Mouse (Mus musculus): ENCODE data around the gene Tmed8. TPM values are rescaled to one million over a fixed set of nuclear protein-coding genes. Genes with fewer than 3 reads are reported as not detected.
"Not testable (repeated sequence)": the region's sequence is repeated elsewhere in the genome, so short reads cannot be mapped to it uniquely, and the experiment has no call there.

Gene Tmed8
- polyA plus RNA-seq, 1 experiment from 2014 or later = 1.5 TPM

DNA sequence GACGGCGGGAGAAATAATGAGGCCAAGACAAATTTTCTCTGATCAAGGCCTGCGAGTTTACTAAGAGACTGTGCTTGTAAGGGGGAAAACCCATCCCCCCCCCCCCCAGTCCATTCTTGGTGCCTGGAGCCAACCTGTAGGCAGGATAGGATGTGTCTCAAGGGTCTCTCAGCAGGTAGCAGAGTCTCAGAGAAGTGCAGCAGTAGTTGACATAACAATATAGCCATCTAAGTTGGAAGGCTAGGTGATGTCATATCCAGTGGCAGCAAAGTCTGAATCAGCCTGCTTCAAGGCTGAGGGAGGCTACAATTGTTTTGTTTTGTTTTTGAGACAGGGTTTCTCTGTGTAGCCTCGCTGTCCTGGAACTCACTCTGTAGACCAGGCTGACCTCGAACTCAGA is 5.5 kb upstream of the Tmed8 start:
- not testable (repeated sequence) for H3K9me3 ChIP-seq; H3K9ac ChIP-seq; H3K4me1 ChIP-seq; H3K27me3 ChIP-seq (replicated peaks); H3K27ac ChIP-seq (replicated peaks); H3K4me3 ChIP-seq; ATAC-seq (ENCODE audit: extremely low read depth, insufficient number of reproducible peaks, low FRiP score, low TSS enrichment); H3K36me3 ChIP-seq; H3K4me2 ChIP-seq
- 86% methylated on average over 5 of the region's 5 CpGs for WGBS

DNA sequence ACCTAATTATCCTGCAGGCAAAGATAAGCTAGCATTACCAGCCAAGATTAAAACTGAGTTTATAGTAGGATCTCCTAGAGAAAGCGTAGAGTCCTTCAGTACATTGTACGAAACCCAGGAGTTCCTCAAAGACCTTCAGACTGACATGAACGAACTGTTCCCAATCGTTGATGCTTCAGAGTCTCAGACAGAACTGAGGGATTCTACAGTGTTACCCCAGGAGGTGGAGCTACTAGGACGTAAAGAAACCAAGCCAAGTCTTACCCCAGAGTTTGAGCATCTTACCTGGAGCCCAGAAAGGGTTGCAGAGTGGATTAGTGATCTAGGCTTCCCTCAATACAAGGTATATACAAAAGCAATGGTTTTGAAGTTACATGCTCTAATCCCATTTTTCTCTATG is 1.4 kb upstream of the Tmed8 start:
- no peak overlapping the region for H3K4me2 ChIP-seq
- H3K4me1 ChIP-seq = peaks cover 10% of the 10 kb centered on the region
- H3K27ac ChIP-seq (replicated peaks) = no peak overlapping the region
- H3K4me3 ChIP-seq = no peak overlapping the region
- H3K36me3 ChIP-seq = no peaks in the 10 kb centered on the region
- WGBS = 58% methylated on average over 5 of the region's 5 CpGs
- no peak for ATAC-seq (ENCODE audit: extremely low read depth, insufficient number of reproducible peaks, low FRiP score, low TSS enrichment)
- 0 out of 2 replicates have a peak, but pooled peaks cover 4% of the 10 kb centered on the region for H3K27me3 ChIP-seq (replicated peaks)
- H3K9ac ChIP-seq = no peak overlapping the region
- H3K9me3 ChIP-seq = no peaks in the 10 kb centered on the region

DNA sequence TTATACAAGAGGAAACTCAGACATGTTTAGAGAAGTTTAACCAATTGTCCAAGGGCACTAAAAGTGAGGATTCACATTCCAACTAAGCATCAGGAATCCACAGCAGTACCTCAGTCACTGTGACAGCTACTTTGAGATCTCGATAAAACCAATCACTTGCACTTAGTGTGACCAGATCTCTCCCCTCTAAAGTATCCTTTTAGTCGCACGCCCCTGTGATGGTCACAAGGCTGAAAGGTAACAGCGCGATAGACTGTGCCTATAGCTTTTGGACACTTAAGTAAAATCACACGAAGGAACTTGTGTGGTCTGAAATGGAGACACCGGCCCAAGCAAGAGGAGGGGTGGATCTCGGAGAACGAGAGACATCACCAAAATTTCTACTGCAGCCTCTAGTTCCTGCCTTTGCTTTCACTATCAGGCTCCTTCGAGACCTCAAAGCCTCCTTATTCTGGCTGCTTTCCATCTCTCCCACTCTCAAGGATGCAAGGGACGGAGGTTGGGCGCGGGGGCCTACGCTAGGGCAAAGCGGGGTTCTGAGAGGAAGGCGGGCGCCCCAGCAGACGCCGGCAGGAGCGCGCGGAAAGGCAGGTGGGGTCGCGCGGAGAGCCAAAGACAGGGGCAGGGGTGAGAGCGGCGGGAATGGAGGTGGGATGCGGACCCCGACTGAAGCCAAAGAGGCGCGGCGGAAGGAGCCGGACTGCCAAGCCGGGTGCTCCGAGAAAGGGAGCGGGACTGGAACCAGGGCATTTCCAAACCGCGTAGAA is 865 bp downstream of the Tmed8 start, which contains the start of gene Samd15:
Samd15 (plus strand) TSS at position 518 of the 767 bp plus-strand sequence.
- WGBS = under 1% methylated on average over 38 of the region's 38 CpGs
- H3K9me3 ChIP-seq = no peaks in the 10 kb centered on the region
- peak within 1 kb of the TSS; percentile 59; the same call in 1 of the 2 replicates for H3K27ac ChIP-seq (replicated peaks)
- H3K4me3 ChIP-seq = peak within 1 kb of the TSS; percentile 93
- H3K4me2 ChIP-seq = peak within 1 kb of the TSS; percentile 92
- H3K9ac ChIP-seq = peak within 1 kb of the TSS; percentile 96
- 0 out of 2 replicates have a peak, but pooled peaks cover 4% of the 10 kb centered on the region for H3K27me3 ChIP-seq (replicated peaks)
- H3K36me3 ChIP-seq = no peaks in the 10 kb centered on the region
- H3K4me1 ChIP-seq = peaks cover 10% of the 10 kb centered on the region
- peak; percentile 44; the same call in 1 of the 2 replicates for ATAC-seq (ENCODE audit: extremely low read depth, insufficient number of reproducible peaks, low FRiP score, low TSS enrichment)

DNA sequence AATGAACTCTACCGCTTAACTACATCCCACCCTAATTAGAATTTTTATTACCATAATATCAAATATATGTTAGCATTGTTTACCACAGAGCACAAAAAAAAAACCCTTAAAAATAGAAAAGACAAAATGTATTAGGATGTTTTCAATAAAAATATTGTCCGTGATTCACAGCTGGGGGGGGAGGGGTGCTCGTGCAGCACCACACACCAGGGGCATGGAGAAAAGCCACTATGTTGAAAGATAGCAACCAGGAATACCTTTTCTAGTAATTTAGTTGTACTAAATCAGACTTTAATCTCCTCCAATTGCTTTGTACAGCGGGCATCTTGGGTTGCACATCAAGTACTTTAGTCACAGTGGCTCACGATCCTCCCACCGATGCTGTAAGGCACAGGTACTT is 1.5 kb downstream of the Tmed8 start:
- 63% methylated on average over 6 of the region's 6 CpGs for WGBS
- no peak for ATAC-seq (ENCODE audit: extremely low read depth, insufficient number of reproducible peaks, low FRiP score, low TSS enrichment)
- Histone ChIP-seq H3K4me1 (peaks cover 10% of the 10 kb centered on the region), H3K27me3 (replicated peaks) (0 out of 2 replicates have a peak, but pooled peaks cover 4% of the 10 kb centered on the region), H3K4me2 (peak overlapping the region; percentile 92), H3K27ac (replicated peaks) (no peak overlapping the region), H3K36me3 (no peaks in the 10 kb centered on the region), H3K4me3 (peak overlapping the region; percentile 93), H3K9me3 (no peaks in the 10 kb centered on the region), H3K9ac (peak overlapping the region; percentile 96)

DNA sequence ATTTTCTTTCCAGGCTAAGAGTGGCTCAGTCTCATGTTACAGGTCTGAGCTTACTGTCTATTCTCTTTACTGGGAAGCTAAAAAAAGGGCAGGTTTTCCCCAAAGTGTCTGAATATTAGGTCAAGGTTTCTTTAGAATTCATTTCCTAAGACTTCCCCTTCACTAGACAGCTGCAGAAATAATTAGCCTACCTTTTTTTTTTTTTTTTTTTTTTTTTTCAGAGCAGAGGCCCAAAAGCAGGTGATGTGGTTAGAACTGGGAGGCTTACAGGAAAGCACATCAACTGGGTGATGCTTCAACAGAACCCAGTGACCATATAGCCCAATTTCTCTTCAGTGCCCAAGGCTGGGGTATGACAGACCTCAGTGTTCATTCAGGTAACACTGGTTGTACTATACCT is 3.9 kb downstream of the Tmed8 start:
- Histone ChIP-seq H3K36me3 (no peaks in the 10 kb centered on the region), H3K4me1 (peaks cover 10% of the 10 kb centered on the region), H3K4me3 (no peak overlapping the region), H3K4me2 (no peak overlapping the region), H3K27me3 (replicated peaks) (0 out of 2 replicates have a peak, but pooled peaks cover 4% of the 10 kb centered on the region), H3K9ac (no peak overlapping the region), H3K27ac (replicated peaks) (no peak overlapping the region), H3K9me3 (no peaks in the 10 kb centered on the region)
- no peak for ATAC-seq (ENCODE audit: extremely low read depth, insufficient number of reproducible peaks, low FRiP score, low TSS enrichment)

DNA sequence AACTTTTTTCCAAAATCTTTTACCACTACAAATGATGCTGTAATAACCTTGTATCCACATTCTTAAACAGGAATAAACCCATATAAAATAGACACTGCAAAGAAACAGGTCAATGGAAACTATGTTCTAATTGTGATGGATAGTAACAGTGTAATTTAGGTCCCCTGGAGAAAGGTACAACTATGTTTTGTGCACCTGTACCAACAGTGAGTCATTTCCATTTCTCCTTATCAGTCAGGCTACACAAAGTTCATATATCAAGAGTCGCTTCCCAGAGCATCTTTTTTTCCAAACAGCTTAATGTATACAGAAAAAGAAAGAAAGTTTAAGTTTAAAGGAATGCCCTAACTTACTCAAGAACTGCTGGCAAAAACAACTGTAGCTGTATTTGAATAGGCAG is 5.2 kb downstream of the Tmed8 start:
- Histone ChIP-seq H3K27ac (replicated peaks) (no peak overlapping the region), H3K9me3 (no peaks in the 10 kb centered on the region), H3K27me3 (replicated peaks) (no peaks in the 10 kb centered on the region), H3K9ac (no peak overlapping the region), H3K4me1 (peaks cover 6% of the 10 kb centered on the region), H3K4me3 (no peak overlapping the region), H3K36me3 (no peaks in the 10 kb centered on the region), H3K4me2 (no peak overlapping the region)
- no peak for ATAC-seq (ENCODE audit: extremely low read depth, insufficient number of reproducible peaks, low FRiP score, low TSS enrichment)
- 52% methylated on average over 1 of the region's 1 CpGs for WGBS

DNA sequence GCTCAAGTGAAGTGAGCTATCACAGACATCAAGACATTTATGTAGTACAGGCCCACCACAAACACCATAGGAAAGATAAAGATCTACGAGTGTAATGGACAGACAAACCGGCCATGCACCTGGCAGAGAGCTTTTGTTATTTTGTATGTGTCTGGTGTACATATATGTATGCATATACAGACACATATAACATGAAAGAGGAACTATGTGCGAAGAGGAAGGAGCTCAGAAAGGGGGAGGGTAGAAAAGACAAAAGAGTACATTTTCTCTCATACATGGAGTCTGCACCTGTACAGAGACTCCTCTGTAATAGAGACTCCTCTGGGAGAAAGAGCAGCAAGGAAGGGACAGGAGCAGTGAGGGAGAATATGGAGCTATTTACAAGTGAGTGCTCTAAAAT is 7.2 kb downstream of the Tmed8 start:
- Histone ChIP-seq H3K9ac (no peak overlapping the region), H3K27ac (replicated peaks) (no peak overlapping the region), H3K4me2 (no peak overlapping the region), H3K9me3 (no peaks in the 10 kb centered on the region), H3K4me3 (no peak overlapping the region), H3K36me3 (no peaks in the 10 kb centered on the region), H3K27me3 (replicated peaks) (no peaks in the 10 kb centered on the region), H3K4me1 (no peaks in the 10 kb centered on the region)
- WGBS = 86% methylated on average over 3 of the region's 3 CpGs
- ATAC-seq (ENCODE audit: extremely low read depth, insufficient number of reproducible peaks, low FRiP score, low TSS enrichment) = no peak

DNA sequence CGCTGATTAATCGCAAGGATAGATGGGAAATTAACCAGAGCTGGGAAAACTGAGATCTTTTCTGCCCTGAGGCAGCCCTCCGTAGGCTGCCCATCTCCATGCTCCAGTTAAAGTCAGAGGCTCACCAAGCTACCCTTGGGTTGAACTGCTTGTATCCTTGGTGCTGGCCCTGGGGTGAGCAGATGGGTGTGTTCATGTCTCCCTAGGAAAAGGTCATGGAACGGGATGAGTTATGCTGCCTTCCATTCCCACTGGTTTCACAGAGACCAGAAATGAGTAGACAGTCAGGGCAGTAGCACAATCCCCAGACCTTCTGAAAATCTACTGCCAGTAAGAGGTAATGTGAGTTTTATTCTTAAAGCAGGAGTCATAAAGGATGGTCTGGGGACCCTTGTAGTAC is 22.6 kb downstream of the Tmed8 start:
- no peak for ATAC-seq (ENCODE audit: extremely low read depth, insufficient number of reproducible peaks, low FRiP score, low TSS enrichment)
- H3K9ac ChIP-seq = no peak overlapping the region
- H3K36me3 ChIP-seq = 0 out of 2 replicates have a peak, but pooled peaks cover 9% of the 10 kb centered on the region
- 92% methylated on average over 4 of the region's 4 CpGs for whole genome bisulfite sequencing
- H3K27ac ChIP-seq (replicated peaks) = no peak overlapping the region
- H3K4me1 ChIP-seq = no peaks in the 10 kb centered on the region
- H3K27me3 ChIP-seq (replicated peaks) = no peaks in the 10 kb centered on the region
- H3K4me2 ChIP-seq = no peak overlapping the region
- no peaks in the 10 kb centered on the region for H3K9me3 ChIP-seq
- H3K4me3 ChIP-seq = no peak overlapping the region

DNA sequence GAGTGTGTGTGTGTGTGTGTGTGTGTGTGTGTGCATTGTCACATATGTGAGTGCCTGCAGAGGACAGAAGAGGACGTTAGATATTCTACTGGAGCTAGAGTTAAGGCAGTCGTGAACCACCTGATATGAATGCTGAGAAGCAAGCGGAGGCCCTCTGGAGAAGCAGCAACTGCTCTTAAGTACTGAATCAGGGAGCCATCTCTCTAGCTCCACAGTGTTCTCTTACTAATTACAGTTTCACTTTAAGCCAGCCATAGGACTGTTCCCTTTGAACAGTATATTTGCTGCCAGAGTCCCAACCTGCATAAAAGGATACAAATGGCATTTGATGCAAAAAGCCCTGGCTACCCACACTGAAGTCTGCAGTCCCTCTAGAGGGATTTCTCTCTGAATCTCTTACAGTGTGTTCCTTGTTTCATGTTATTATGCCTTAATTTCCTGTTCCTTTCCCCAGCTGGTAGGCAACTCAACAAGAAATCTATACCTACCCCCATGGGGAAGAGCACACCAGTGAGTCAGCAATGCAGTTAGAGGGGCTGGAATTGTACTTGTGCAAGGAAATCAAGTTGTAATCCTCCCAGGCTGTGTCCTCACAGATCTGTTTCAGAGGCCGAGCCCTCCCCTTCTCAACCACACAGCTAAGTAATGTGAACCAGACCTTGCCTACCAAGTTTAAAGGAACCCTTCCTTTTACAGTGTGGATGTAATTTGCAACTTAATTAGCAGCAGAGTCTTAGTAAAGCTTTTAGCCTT is 24.9 kb downstream of the Tmed8 start:
- Histone ChIP-seq H3K4me3 (no peak overlapping the region), H3K9ac (no peak overlapping the region), H3K36me3 (peaks cover 27% of the 10 kb centered on the region), H3K9me3 (no peaks in the 10 kb centered on the region), H3K27ac (replicated peaks) (no peak overlapping the region), H3K4me2 (no peak overlapping the region), H3K27me3 (replicated peaks) (no peaks in the 10 kb centered on the region), H3K4me1 (no peaks in the 10 kb centered on the region)
- 61% methylated on average over 4 of the region's 4 CpGs for WGBS
- ATAC-seq (ENCODE audit: extremely low read depth, insufficient number of reproducible peaks, low FRiP score, low TSS enrichment) = no peak

DNA sequence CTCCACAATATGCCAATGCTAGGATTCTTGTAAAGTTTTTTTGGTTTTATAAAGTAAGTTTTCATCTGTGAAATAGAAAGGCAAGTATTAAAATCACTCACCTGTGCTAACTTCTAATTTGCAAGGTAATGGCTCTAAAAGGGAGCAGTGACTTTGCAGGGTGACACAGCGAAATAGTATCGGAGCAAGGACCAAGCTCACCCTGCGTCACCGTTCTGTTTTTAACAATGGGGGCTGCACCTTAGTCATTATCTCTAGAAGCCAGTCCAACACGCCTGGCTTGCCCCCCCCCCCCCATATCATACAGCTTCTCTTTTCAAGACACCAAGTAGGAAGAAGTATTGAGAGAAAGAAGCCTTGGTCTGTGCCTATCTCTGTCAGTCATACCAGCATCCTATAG is 39.4 kb downstream of the Tmed8 start:
- Histone ChIP-seq H3K36me3 (peaks cover 44% of the 10 kb centered on the region), H3K4me3 (no peak overlapping the region), H3K9me3 (no peaks in the 10 kb centered on the region), H3K27me3 (replicated peaks) (no peaks in the 10 kb centered on the region), H3K4me1 (peaks cover 8% of the 10 kb centered on the region; the same call in 1 of the 2 replicates), H3K4me2 (0 out of 2 replicates have a peak overlapping the region, but pooled peaks have one; percentile 10), H3K27ac (replicated peaks) (peak overlapping the region; percentile 55), H3K9ac (no peak overlapping the region)
- WGBS = 67% methylated on average over 5 of the region's 5 CpGs
- peak; percentile 62; the same call in 1 of the 2 replicates for ATAC-seq (ENCODE audit: extremely low read depth, insufficient number of reproducible peaks, low FRiP score, low TSS enrichment)

DNA sequence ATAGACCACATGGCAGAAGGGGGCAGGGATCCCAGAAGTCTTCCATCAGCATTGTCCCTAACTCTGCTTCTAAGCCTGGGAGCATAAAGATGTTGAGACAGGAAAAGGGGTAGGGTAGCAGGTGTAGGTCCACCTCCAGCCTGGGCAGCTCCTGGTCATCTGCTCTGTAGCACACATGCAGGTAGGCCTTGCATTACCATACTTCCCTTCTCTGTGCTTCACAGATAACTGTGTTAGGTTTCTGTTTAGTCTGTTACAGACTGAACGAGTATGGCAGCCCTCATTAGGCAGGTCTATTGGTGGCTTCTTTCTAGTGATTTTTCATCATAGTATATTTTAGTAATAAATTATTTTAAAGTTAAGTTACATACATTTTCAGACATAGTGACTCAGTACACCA is 39.9 kb downstream of the Tmed8 start:
- no peak overlapping the region for H3K9ac ChIP-seq
- H3K27ac ChIP-seq (replicated peaks) = no peak overlapping the region; the same call in 1 of the 2 replicates
- ATAC-seq (ENCODE audit: extremely low read depth, insufficient number of reproducible peaks, low FRiP score, low TSS enrichment) = no peak
- peaks cover 49% of the 10 kb centered on the region for H3K36me3 ChIP-seq
- H3K4me2 ChIP-seq = no peak overlapping the region
- no peak overlapping the region for H3K4me3 ChIP-seq
- WGBS = 73% methylated on average over 1 of the region's 1 CpGs
- peaks cover 8% of the 10 kb centered on the region; the same call in 1 of the 2 replicates for H3K4me1 ChIP-seq
- H3K9me3 ChIP-seq = no peaks in the 10 kb centered on the region
- H3K27me3 ChIP-seq (replicated peaks) = no peaks in the 10 kb centered on the region
